Mouse (Mus musculus) lung, postnatal 10 days (tissue): Measurements from ENCODE around the gene Clasp1.

ENCODE experiments used
- DNase-seq: peaks from one replicate; pipeline ENCODE4 v3.0.0; 2021

The Clasp1 gene

DNA sequence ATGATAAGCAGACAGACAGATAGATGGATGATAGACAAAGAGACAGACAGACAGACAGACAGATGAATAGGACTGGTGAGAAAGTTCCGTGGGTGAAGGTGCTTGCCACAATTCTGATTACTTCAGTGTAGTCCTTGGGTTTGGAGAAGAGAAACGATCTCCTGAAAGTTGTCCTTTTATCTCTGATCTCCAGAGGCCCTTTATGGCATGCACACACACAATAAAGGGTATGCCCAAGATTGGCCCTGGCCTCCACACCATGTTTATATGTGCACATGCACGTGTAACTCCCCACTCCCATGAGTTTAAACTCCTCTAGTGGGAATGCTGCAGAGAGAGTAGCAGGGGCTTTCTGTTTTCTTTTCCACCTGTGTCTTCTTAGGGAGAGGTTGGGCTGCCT lies 14.6 kb downstream of the Clasp1 start:
- no peak for DNase-seq

DNA sequence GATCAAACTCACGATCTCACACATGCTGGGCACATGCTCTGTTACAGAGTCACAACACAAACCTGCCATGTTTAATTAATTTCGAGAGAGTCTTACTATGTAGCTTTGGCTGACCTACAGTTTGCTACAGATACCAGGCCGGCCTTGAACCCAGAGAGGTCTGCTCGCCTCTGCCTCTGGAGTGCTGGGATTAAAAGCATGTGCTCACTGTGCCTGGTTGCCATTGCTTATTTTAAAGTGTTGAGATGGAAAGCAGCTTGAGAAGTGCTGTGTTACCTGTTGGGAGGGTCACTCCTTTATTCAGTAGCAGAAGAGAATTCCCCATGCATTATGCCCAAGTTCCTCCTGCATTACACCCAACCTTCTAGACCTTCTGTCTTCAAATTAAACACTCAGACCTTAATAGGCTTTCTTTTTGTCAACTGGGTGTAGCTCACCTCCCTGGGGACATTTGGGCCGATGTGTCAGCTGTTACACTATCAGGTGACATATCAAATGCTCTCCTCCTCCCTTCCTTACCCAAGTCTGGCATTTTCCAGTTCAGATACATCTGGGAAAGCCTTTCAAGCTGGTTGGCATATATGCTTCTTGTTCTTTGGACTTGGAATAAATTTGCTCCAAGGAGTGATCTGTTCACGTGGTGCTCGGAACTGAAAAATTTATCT lies 18.9 kb downstream of the Clasp1 start:
- no peak for DNase-seq

DNA sequence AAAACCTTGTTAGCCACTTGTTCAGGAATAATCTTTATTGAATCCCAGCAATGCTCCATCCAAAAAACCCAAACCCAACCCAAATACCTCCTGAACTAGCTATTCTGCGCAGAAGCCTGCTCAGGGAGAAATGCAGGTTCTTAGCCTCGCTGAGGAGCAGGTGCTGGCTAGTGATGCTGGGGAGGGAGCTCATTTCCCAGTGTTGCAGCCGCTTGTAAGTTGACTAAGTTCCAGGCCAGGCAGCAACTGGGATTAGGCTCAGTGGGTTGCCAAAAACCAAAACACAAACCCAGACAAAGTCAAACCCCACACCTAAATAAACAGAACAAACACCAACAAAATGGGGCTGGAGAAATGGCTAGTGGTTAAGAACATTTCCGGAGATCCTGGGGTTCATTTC lies 20.4 kb downstream of the Clasp1 start:
- no peak for DNase-seq

DNA sequence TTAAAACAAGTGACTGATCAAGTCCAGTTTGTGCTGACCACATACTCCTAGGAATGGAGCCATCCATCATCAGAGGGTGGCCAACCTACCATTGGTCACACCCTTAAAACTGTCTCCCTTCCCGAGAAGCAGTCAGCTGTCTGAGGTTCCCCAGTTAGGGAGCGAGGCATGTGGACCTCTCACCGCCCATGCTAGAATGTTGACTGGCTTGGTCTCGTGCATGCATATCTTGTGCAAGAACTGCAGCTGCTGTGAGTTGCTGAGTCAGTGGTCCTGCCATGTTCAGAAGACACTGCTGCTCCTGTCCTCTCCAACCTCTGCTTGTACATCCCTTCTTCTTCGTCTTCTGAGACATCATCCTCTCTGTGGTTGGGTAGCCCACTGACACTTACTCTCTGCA lies 22.0 kb downstream of the Clasp1 start:
- DNase-seq = no peak

DNA sequence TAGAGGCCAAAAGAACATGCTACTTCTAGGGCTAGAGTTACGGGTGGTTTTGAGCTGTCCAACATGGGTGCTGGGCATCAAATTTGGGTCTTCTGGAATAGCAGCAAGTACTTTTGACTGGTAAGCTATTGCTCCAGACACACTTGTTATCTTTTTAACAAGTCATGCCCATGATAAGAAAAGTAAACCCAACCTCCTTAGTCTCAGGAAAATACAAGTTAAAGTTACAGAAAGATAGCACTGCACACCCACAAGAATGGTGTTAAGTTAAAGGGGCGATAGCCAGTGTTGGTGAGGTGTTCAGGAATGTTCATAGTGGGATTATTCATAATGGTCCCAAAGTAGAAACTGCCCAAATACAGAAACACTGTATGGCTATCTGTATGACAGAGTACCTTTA lies 24.3 kb downstream of the Clasp1 start:
- no peak for DNase-seq

DNA sequence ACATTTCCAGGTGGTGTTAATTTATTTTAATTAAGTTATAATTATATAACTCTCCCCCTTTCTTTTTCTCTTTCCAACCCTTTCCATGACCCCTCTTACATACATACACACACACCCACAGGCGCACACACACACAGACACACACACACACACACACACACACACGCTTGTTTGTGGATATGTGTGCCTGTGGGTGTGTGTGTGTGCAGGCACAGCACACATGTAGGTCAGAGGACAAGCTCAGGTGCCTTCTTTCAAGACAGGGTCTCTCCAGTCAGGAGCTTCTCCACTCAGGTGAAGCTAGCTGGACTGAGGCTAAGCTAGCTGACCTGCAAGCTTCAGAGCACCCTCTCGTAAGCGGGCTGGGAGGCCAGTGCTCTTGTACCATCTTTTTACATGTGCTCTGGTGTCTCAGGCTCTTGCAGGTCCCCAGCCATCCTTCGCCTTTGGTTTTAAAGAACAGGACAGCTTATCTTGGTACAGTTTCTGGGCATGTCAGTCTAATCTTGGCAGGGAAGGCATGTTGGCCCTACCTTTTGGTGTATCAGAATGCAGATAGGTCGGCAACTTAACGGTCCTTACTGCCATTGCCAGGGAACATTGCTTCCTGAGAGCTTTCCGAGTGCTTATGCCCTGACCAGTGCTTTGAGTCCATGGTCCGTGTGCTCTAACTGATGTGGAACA lies 28.3 kb downstream of the Clasp1 start:
- DNase-seq = no peak

DNA sequence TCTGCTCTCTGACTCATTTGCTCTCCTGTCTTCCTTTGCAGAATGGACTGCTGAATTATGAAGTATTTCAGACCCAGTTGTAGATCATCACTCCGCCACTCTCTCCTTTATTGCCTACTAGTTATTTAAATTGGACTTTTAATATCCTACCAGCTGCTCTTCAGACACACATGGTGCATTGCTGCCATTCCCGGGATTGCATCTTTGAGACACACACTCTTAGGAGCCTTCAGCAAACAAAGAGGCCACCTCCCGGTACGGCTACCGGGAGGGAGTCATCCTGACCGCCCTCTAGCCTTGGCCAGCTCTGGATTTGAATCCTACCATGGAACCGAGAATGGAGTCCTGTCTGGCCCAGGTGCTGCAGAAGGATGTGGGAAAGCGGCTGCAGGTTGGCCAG lies 30.5 kb downstream of the Clasp1 start:
- no peak for DNase-seq

DNA sequence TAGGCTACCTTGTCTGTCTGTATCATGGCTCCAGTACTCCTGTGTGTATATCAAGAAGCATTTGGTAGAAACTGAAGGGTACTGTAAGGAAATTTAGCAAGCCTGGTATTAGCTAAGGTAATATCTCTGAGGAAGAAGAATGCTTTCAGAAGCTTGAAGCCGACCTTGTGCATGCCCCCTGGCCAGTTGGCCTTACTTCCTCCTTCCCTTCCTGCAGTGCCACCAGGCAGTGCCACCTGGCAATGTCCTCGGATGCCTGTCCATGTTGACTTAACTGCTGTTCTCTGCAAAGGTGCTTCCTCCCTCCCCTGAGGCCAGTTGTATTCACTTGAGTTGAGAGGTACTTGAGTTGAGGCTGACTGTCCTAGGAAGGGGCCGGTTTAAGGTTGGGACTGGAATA lies 32.3 kb downstream of the Clasp1 start:
- DNase-seq = no peak

DNA sequence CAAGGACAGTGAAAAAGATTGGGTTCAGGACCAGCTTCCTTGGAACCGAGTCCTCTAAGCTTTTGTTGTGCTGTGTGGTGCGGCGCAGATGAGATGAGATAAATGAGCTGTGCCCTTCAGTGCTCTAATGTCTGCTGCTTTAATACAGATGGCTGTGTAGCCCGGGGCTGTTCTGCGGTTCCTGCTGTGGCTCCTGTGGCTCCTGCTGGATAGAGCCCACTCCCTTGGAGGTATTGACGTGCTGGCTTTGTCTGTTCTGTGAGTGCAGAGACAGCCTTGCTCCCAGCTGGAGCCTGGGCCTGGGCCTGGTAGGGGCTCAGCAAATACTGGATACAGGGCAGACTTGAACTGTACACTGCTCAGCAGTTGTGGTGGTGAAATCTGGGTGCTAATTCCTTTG lies 34.0 kb downstream of the Clasp1 start:
- DNase-seq = no peak

DNA sequence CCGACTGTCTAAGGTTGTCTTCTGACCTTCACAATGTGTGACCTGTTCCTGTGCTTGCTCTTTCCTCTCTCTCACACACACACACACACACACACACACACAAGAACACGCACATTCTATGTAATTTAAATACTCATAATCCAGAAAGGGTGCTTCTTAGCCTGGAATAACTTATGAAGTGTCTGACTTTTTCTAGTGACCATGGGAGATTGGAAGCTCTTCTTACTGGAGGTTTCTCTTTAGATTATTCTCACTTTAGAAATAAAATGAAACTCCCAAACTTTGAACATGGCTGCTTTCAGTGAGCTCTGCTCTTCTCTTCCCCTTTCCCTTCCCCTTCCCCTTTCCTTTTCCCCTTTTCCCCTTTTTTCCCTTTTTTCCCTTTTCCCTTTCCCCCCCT lies 37.1 kb downstream of the Clasp1 start:
- DNase-seq = no peak

DNA sequence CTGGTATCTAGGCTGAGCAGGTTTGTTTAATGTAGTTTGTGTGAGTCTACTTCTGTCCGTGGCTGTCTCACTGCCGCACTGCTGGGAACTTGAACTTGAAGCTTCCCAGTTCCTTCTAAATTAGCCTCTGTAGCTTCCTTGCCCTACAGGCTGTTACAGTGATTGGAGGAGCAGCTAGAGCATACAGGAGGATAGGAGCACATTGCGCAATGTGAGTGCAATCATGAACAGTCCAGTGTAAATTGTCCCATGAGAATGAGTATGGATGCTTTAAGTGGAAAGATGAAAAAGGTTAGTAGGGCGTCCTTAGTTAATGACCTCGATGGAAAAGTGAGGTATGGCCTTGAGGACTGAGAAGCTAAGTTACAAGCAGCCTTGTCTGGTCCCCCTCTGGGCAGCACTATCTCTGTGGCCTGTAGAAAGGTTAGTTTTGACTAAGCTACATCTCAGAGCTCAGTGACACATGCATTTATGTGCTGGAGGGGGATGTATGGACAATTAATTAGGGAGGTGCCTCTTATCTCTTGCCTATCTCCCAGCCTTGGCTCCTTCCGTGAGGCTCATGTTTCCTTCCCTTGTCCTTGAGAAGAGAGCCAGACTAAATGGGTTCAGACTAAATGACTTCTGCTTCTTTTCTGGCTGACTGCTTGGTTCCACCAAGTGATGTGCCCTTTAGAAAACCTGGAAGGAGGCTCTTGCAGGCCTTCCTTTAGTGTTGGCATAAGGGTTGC lies 39.7 kb downstream of the Clasp1 start:
- no peak for DNase-seq

DNA sequence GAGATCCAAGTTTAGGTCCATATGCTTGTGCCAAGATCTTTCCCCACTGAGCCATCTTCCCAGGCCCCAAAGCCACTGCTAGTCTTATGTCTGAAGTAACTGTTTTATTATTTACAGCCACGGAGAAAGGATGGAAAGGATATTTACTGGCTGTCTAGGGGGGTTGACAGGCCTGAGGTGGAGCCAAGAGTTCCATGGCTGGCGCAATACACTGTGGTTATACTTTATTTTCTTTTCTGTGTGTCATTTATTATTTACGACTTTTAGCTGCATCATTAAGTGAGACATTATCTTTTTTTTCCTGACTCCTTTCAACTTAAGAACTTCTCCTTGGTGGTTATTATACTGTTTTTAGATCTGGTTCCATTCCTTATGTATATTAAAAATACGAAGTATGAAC lies 42.7 kb downstream of the Clasp1 start:
- no peak for DNase-seq

DNA sequence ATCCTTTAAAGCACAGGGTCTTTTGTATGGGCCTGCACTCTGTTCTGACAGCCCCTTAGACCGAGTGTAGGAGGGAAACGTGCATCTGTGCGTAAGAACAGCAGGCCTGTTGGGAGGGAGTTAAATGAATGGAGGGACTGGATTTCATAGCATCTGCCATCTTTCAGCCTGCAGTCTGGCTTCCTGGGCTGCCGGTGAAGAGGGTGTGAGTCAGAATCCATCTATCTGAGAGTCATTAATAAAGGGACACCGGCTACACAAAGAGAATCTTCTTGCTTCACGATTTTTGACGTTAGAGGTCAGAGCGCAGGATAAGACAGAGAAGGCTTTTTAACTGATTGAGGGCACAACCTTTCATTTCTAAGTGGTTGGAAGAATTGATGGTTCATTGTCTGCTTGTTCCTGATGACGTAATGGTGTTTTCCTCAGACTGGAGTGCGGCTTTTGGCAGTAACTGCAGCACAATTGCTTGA lies 46.2 kb downstream of the Clasp1 start:
- no peak for DNase-seq

DNA sequence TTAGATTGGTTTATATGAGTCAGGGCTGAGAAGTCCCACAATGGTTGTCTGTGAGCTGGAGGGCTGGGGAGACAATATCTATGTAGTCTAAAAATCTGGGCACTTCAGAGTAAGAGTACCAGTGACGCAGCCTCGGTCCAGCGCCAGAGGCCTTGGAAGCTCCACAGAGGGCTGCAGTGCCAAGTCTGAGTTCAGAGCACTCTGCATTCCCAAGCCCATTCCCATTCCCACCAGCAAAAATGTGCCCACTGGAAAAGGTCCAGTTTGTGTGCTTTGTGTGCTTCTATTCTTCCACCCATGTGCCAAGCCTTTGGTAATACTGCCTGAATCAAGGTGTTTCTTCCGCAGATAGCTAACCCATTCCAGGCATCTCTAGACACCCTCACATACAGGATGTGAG lies 49.0 kb downstream of the Clasp1 start:
- peak; percentile 39 for DNase-seq

DNA sequence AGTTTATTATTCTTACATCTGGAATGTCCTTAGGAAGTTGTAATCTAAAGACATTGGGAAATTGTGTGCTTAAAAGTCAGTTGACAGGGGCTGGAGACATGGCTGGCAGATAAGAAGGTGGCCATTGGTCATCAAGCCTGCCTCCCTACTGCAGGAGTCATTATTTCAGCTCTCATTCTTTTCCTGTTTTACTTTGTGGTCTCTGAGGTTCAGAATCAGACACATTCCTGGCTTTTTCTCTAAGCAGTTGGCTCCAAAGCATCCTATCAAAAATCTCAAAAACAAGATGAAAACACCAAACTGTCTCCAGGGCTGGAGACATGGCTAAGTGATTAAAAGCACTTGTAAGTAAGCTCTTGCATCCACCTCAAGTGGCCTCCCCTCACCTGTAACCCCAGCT lies 49.5 kb downstream of the Clasp1 start:
- no peak for DNase-seq

DNA sequence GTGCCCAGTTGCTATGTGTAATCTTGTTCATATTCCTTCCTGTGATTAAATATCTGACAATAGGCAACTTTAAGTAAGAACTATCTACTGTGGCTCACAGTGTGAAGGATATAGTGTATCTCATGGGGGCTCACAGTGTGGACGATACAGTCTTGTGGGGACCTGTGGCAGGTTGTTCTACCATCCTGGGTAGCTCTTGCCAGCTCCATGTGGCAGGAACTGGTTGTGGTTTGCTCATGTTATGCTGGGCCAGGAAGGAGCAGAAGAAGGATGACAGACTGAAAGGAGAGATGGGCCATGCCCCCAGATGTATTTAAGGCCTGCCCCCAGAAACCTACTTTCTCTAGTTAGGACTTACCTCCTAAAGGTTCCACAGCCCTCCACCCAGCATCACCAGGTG lies 51.7 kb downstream of the Clasp1 start:
- no peak for DNase-seq

DNA sequence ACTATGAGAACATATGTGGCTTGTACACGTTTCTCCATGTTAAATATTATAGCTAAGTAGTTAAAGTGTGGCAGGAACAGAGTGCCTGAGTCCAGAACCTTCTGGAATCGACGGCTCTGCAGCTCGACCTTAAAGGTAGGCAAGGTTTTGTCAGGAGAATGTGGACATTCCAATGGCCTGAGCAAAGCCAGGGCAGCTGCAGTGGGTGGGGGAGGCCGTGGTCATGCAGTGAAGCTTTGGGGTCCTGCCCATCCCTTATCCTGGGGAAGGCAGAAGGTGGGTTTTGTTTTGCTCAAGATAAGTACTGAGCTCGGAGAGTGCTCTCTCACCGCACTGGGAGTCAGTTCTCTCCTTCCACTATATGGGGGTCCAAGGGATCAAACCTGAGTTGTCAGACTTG lies 55.6 kb downstream of the Clasp1 start:
- no peak for DNase-seq

DNA sequence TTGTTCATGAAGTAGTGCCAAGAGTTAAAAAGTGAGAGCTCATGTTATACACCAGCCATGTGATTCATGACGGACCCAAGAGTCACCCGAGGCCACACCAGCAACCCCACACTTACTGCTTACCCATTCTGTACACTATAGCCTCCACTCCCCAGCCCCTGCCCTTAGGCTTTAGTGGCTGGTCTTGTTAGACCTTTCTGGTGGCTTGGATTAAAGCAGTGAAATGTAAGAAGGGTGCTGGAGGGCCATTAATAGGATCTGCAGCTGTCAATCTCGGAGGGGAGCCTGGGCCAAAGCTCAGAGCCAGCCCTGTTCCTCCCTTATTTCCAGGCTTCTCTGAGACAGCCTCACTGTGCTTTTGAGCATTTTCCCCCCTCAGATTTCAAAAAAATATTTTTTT lies 56.1 kb downstream of the Clasp1 start:
- no peak for DNase-seq

DNA sequence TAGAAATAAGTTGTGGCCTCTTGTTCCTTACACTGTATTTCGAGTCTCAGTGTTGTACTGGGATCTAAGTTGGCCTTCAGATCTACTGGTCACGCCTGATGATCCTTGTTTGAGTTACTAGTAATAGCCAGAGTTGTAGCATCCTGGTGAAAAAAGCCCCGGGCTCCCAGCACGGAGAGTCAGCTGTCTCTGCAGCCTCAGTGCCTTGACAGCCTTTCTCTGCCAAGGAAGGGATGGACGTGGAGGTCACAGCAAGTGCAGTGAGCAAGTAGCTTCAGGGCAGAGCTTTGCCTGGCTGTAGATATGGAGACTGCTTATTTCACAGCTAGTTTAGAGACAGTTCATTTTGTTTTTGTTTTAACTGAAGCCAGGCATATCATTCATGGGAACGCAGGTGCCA lies 56.6 kb downstream of the Clasp1 start:
- no peak for DNase-seq

DNA sequence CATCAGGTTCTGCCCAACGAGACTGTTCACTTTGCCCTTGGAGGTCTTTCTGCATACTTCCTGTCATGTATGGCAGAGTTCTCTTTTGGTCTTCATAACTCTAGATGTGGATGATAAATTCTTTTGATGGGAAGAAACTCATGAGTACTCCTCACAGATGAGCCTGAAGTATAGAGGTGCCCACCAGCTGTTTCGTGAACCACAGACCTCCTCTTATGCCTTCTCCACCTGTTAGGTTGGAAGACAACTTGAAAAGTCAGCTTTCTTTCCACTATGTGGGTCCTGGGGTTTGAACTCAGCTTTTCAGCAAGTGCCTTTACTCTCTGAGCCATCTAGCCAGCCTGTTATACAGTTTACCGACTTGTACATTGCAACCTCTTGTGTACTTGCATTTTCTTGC lies 57.1 kb downstream of the Clasp1 start:
- DNase-seq = no peak

DNA sequence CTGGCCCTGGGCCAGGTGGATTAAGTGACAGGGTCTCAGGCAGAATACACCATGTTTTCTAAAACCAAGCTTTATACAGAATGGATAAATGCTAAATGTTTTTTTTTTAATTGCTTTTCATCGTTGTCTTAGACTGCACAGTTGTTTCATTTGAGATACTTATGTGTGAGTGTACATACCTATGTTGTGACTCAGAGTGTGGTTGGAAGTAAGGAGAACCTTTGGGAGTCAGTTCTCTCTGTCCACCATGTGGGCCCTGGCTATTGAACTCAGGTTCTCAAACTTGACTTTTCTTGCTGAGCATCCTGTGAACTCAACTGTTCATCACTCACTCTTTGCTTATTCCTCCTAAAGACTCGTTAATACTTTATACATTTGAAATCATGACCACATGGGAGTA lies 58.3 kb downstream of the Clasp1 start:
- DNase-seq = no peak

DNA sequence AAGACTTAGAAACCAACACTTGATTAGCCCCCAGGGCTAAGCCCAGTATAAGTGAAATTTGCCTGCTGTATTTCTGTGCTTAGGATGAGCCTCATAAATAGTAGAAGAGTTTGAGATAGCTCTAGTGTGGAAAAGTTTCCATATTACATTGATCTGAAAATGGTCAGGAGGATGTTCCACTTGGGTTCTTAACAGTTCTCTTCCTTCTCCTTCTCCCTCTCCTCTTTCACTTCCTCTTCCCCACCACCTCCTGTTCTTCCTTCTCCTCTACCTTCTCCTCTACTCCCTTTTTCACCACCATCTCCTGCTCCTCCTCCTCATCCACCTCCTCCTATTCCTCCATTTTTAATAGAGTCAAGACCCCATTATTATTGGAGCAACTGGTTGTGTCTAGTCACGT lies 59.4 kb downstream of the Clasp1 start:
- DNase-seq = no peak

DNA sequence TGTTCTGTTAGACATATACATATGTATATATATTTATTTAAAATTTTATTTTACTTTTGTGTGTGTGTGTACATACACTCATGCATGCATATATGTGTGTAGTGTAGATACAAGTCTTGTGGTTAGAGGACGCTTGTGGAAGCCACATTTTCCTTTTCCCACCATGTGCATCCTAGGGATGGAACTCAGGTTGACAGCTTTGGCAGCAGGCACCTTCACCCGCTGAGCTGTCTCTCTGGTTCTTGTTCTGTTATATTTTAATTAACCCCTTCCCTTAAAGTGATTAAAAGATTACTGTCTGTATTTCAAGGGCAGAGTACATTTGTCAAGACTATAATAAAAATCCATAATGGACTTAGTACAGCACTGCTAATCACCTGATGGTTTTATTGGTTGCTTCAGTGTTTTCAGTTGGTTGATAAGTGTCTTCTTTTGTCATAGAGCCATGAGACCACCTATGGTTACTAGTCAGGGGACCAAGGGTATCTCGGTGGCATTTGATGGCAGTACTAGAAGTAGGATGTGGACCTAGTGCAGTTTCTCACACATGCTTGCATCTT lies 62.1 kb downstream of the Clasp1 start:
- no peak for DNase-seq

DNA sequence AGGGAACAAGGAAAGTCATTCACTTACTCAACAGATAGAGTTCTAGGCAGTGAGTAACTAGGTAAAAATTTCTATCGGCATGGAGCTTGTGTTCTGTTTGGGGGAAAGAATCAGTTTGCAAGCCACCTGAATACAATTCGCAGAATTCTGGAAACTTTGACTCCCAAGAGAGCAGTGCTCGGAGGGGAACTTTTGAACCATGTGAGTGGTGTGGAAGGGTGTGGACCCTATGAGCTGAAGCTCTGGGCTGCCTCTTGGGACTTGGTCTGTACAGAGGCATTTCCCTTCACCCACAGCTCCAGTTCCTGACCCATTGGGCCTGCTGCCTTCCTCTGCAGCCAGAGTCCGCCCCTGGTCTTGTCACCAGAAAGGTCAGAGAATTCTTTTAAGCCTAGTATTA lies 64.7 kb downstream of the Clasp1 start:
- DNase-seq = no peak
